Mouse (Mus musculus) CH12.LX (cell line): ENCODE data around the gene 9330182L06Rik. TPM values are rescaled to one million over a fixed set of nuclear protein-coding genes. Genes with fewer than 3 reads are reported as not detected.

Experiments
- DNase-seq: peaks from one replicate; pipeline ENCODE4 v3.0.0-alpha.2; 2013; ENCODE audit errors: extremely low read depth
- H3K27ac ChIP-seq: 2 replicates; pipeline ENCODE4 v1.5.1; 2012; ENCODE audit warnings: low read depth, mild to moderate bottlenecking, control low read depth, moderate library complexity; ENCODE audit not compliant: insufficient read depth
- H3K27me3 ChIP-seq: replicated peaks from 2 replicates; pipeline ENCODE3; 2012; ENCODE audit warnings: inconsistent platforms
- H3K36me3 ChIP-seq, 2 experiments: replicated peaks in 1 of 2; 2 replicates each; pipeline versions ENCODE3 to v1.6.1; 2012; ENCODE audit warnings: inconsistent platforms in 1 of 2, low read length in 1 of 2, mild to moderate bottlenecking in 1 of 2, mixed read lengths in 1 of 2, moderate library complexity in 1 of 2; ENCODE audit not compliant: control insufficient read depth in 1 of 2, insufficient read depth in 1 of 2
- H3K4me1 ChIP-seq, 2 experiments: 2 replicates each; pipeline ENCODE4 v1.6.1; 2012; ENCODE audit warnings: inconsistent platforms in 1 of 2, moderate library complexity in 1 of 2; ENCODE audit not compliant: insufficient read depth in 2 of 2, control insufficient read depth in 1 of 2
- H3K4me2 ChIP-seq: 2 replicates; pipeline ENCODE4 v1.6.1; 2012; ENCODE audit warnings: low read depth, mild to moderate bottlenecking, control low read depth; ENCODE audit not compliant: poor library complexity, insufficient read depth, severe bottlenecking
- H3K4me3 ChIP-seq, 3 experiments: fragments of 150-350 bp in 1 of 3; sonication (generic) in 1 of 3; replicated peaks in 1 of 3; 2 replicates each; pipeline versions ENCODE3 to v1.5.1; 2011 to 2012; ENCODE audit warnings: low read depth in 2 of 3, low read length in 2 of 3, mild to moderate bottlenecking in 2 of 3, moderate library complexity in 2 of 3, control low read depth in 1 of 3, improper control_type of control experiment in 1 of 3, inconsistent platforms in 1 of 3, mixed read lengths in 1 of 3; ENCODE audit not compliant: poor library complexity in 1 of 3
- H3K79me2 ChIP-seq: replicated peaks from 2 replicates; pipeline ENCODE4 v1.6.1; 2012; ENCODE audit warnings: mild to moderate bottlenecking, moderate library complexity; ENCODE audit not compliant: control insufficient read depth, poor library complexity, insufficient read depth, severe bottlenecking; ENCODE audit errors: extremely low read depth
- H3K9ac ChIP-seq: 2 replicates; pipeline ENCODE4 v1.6.1; 2012; ENCODE audit warnings: low read depth, mild to moderate bottlenecking, control low read depth, moderate library complexity; ENCODE audit not compliant: insufficient read depth
- H3K9me3 ChIP-seq: replicated peaks from 2 replicates; pipeline ENCODE3; 2012; ENCODE audit warnings: low read length, inconsistent platforms, mixed read lengths
- CHD2 ChIP-seq: IDR thresholded peaks from 2 replicates; pipeline ENCODE4 v1.6.1; 2011; ENCODE audit warnings: low read length, improper control_type of control experiment
- CTCF ChIP-seq, 2 experiments: IDR thresholded peaks in 1 of 2; conservative IDR thresholded peaks in 1 of 2; 2 replicates each; pipeline ENCODE4 v1.5.1; 2011 to 2012; ENCODE audit warnings: low read depth in 2 of 2, low read length in 2 of 2, improper control_type of control experiment in 1 of 2, inconsistent platforms in 1 of 2, mild to moderate bottlenecking in 1 of 2, moderate library complexity in 1 of 2
- EP300 ChIP-seq: IDR thresholded peaks from 2 replicates; pipeline ENCODE4 v1.6.1; 2011; ENCODE audit warnings: low read length, improper control_type of control experiment
- JUND ChIP-seq: conservative IDR thresholded peaks from 2 replicates; pipeline ENCODE4 v1.6.1; 2011; ENCODE audit warnings: low read depth, low read length, improper control_type of control experiment
- MAX ChIP-seq: IDR thresholded peaks from 2 replicates; pipeline ENCODE4 v1.6.1; 2011; ENCODE audit warnings: low read length, improper control_type of control experiment
- NRF1 ChIP-seq: IDR thresholded peaks from 2 replicates; pipeline ENCODE4 v1.6.1; 2014; ENCODE audit warnings: low read depth, mild to moderate bottlenecking, inconsistent platforms, low read length, improper control_type of control experiment, moderate library complexity
- POLR2A ChIP-seq: IDR thresholded peaks from 2 replicates; pipeline ENCODE4 v1.6.1; 2011; ENCODE audit warnings: low read depth, mild to moderate bottlenecking, improper control_type of control experiment, low read length
- POLR2AphosphoS2 ChIP-seq: IDR thresholded peaks from 2 replicates; pipeline ENCODE4 v1.6.1; 2011; ENCODE audit warnings: low read depth, low read length, improper control_type of control experiment
- RAD21 ChIP-seq: IDR thresholded peaks from 2 replicates; pipeline ENCODE4 v1.6.1; 2011; ENCODE audit warnings: low read depth, mild to moderate bottlenecking, low read length, improper control_type of control experiment, moderate library complexity
- SIN3A ChIP-seq: IDR thresholded peaks from 2 replicates; pipeline ENCODE4 v1.6.1; 2012; ENCODE audit warnings: low read length, improper control_type of control experiment, inconsistent platforms
- SMC3 ChIP-seq: IDR thresholded peaks from 2 replicates; pipeline ENCODE4 v1.6.1; 2011; ENCODE audit warnings: low read depth, low read length, improper control_type of control experiment
- TBP ChIP-seq: conservative IDR thresholded peaks from 2 replicates; pipeline ENCODE4 v1.6.1; 2011; ENCODE audit warnings: low read depth, low read length, improper control_type of control experiment
- TCF12 ChIP-seq: IDR thresholded peaks from 2 replicates; pipeline ENCODE4 v1.6.1; 2014; ENCODE audit warnings: low read depth, mild to moderate bottlenecking, inconsistent platforms, low read length, improper control_type of control experiment
- USF2 ChIP-seq: conservative IDR thresholded peaks from 2 replicates; pipeline ENCODE4 v1.6.1; 2011; ENCODE audit warnings: low read depth, low read length, improper control_type of control experiment
- ZC3H11A ChIP-seq: IDR thresholded peaks from 2 replicates; pipeline ENCODE4 v1.6.1; 2012; ENCODE audit warnings: low read depth, mild to moderate bottlenecking, inconsistent platforms, low read length, improper control_type of control experiment
- ZKSCAN1 ChIP-seq: IDR thresholded peaks from 2 replicates; pipeline ENCODE4 v1.6.1; 2012; ENCODE audit warnings: low read depth, inconsistent platforms, low read length, improper control_type of control experiment, borderline replicate concordance
- dilution Hi-C: fragments of 300-500 bp; cut with MboI; formaldehyde crosslinking; loops from 2 replicates; pipeline ENCODE4 v1.14.3; 2020; ENCODE audit warnings: low sequenced_read_pairs; ENCODE audit not compliant: extremely low pct_unique_long_range_greater_than_20kb, extremely low pct_ligation_motif_present
- in situ Hi-C: fragments of 300-500 bp; cut with MboI; formaldehyde crosslinking; loops from 3 replicates; pipeline ENCODE4 v1.14.3; 2019; ENCODE audit warnings: low sequenced_read_pairs, low pct_ligation_motif_present, low pct_unique_long_range_greater_than_20kb, mixed read lengths
- polyA plus RNA-seq: library from polyadenylated mRNA; unstranded; fragments of >175 nt; gene quantifications from 2 replicates; pipeline ENCODE4 v1.2.1, GENCODE M21; 2012; ENCODE audit warnings: low read depth; ENCODE audit not compliant: insufficient read length
- total RNA-seq, 2 experiments: library from RNA; depleted of rRNA; stranded (reverse); fragments of 300-350 nt in 1 of 2; fragments of >200 nt in 1 of 2; gene quantifications; 2 replicates each; pipeline ENCODE4 v1.2.3; 2012 to 2014

The 9330182L06Rik gene
- total and polyA plus RNA-seq, 3 experiments = not detected

DNA sequence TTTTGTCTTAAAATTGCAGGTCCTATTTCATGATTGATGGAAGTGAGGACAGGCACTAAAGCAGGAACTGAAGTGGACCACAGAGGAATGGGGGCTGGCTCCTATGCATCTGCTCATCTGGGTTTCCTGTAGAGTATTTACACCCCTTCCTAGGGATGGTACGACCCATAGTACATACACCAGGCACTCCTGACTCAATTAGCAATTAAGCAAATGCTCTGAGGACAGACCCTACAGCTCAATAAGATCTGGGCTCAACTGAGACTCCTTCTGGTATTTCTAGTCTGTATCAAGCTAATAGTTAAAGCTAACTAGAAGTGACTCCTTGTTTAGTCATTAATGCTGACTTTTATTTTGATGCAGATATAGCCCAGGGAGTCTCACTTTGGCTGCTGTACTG, 60.9 kb downstream of the 9330182L06Rik start:
- no peak overlapping the region for H3K9ac ChIP-seq
- TF ChIP-seq NRF1 (no peak), CHD2 (no peak), USF2 (no peak), TCF12 (no peak), SIN3A (no peak), EP300 (no peak), SMC3 (no peak), TBP (no peak), MAX (no peak), ZKSCAN1 (no peak), RAD21 (no peak), POLR2A (no peak)
- in situ Hi-C loops = no loop called here

DNA sequence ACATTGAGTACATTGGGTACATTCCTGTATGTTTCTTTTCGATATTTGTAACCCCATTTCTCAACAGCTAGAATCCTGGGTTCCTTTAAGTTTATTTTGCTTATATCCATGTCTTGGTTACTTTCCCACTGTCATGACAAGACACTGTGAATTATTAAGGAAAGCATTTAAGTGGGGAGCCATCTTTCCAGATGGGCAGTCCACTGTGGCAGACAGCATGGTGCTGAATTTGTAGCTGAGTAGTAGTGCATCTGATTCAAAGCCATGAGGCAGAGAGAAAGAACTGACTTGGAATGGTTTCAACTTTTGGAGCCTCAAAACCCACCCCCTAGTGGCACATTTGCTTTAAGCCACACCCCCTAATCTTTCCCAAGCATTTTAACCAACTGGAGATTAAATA, 61.6 kb downstream of the 9330182L06Rik start:
- H3K9ac ChIP-seq = no peak overlapping the region
- in situ Hi-C loops (no loop called here), dilution Hi-C loops (no loop called here)
- no peaks in the 10 kb centered on the region for H3K4me1 ChIP-seq
- H3K9me3 ChIP-seq = no peaks in the 10 kb centered on the region
- H3K27me3 ChIP-seq = no peaks in the 10 kb centered on the region
- DNase-seq = no peak
- H3K4me3 ChIP-seq = no peak overlapping the region
- H3K27ac ChIP-seq = no peak overlapping the region
- no peak overlapping the region for H3K4me2 ChIP-seq
- no peaks in the 10 kb centered on the region for H3K79me2 ChIP-seq
- no peak for TF ChIP-seq TBP
- no peak for TF ChIP-seq TCF12
- TF ChIP-seq ZKSCAN1 = no peak
- no peak for TF ChIP-seq SIN3A
- no peak for TF ChIP-seq CTCF (conservative IDR thresholded peaks at IDR 0.05 in 1 of 2, IDR thresholded peaks at IDR 0.05 in 1 of 2; ENCODE audit: low read depth in 2 of 2, low read length in 2 of 2)
- TF ChIP-seq ZC3H11A = no peak
- no peak for TF ChIP-seq POLR2A
- TF ChIP-seq JUND = no peak
- no peak for TF ChIP-seq POLR2AphosphoS2
- TF ChIP-seq CHD2 = no peak
- no peaks in the 10 kb centered on the region for H3K36me3 ChIP-seq

More for the DNA sequence above, 60.9 kb downstream of the 9330182L06Rik start:
- H3K79me2 ChIP-seq = no peaks in the 10 kb centered on the region
- dilution Hi-C loops = no loop called here
- no peak for DNase-seq
- H3K36me3 ChIP-seq = no peaks in the 10 kb centered on the region
- H3K9me3 ChIP-seq = no peaks in the 10 kb centered on the region
- H3K27me3 ChIP-seq = no peaks in the 10 kb centered on the region
- H3K4me3 ChIP-seq = no peak overlapping the region
- no peak overlapping the region for H3K4me2 ChIP-seq
- H3K27ac ChIP-seq = no peak overlapping the region
- no peaks in the 10 kb centered on the region for H3K4me1 ChIP-seq
